Mouse (Mus musculus) megakaryocyte, embryonic 14.5 days (primary cell): ENCODE data around the gene Maml3.

Source experiments
- FLI1 ChIP-seq: IDR thresholded peaks from 2 replicates; pipeline ENCODE4 v1.6.1; 2012; ENCODE audit warnings: low read length, inconsistent platforms, mixed read lengths
- GATA1 ChIP-seq: IDR thresholded peaks from 3 replicates; pipeline ENCODE4 v1.6.1; 2012; ENCODE audit warnings: mixed read lengths, low read length, inconsistent platforms, borderline replicate concordance

GRCm38 (mm10) chr3:51638260-51638659, 466.6 kb downstream of the Maml3 start:
- TF ChIP-seq FLI1 (no peak), GATA1 (no peak)
